16 mouse cellular contexts compared by ENCODE assay signal in the genomic region with DNA sequence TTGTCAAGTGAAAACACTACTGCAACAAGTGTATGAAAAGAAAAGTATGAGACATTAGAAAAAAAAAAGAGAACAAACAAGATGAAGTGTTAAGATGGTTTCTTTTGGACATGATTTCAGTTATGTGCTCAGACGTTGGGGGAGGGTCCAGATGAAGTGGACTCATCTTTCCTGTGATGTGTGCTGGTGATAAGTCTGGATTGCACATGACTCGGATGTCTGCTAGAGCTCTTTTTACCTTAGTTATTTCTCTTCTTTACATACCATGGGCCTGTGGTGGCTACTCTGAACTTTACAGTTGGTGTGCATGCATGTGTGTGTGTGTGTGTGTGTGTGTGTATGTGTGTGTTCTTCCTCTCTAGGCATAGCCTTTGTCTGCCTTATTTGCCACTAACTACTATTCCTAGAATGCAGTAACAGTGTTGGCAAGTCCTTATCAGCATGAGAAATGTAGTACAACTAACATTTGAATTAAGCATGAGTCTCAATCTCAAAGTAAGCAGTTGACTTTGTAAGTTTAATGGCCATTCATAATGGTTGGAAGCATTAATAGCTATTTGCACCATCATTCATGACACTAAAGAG.
"Had no signal": no experiment of that assay in that cellular context is flagged by ENCODE, and none has a peak within 500 bp of the region (broad histone marks: within the 10 kb centered on the region; RNA-seq: fewer than 3 reads in every experiment).

No protein-coding gene starts in this region.

- ATAC-seq: hindbrain, embryonic 16.5 days; inflammation-experienced regulatory T-cells, adult 6 months; intestine, embryonic 15.5 days; intestine, postnatal 0 days; liver, embryonic 12.5 days had no signal

- DNase-seq: gastrocnemius, postnatal 14 days; gastrocnemius, postnatal 36 days; heart, adult 18-20 months; heart, postnatal 10 days; heart, postnatal 4 days; kidney, adult 18-20 months; kidney, adult 8-10 months; kidney, postnatal 10 days; kidney, postnatal 25 days; kidney, postnatal 4 days; left cerebral cortex, postnatal 4 days had no signal
